Mouse (Mus musculus): ENCODE measurements around the gene Chil1. TPM values are rescaled to one million over a fixed set of nuclear protein-coding genes. Genes with fewer than 3 reads are reported as not detected.

The Chil1 gene
- total RNA-seq, 2 experiments from 2014 or later = 14.0 TPM

GRCm38 (mm10) chr1:134154655-134155054 is 27.3 kb upstream of the Chil1 start:
- TF ChIP-seq CTCF (IDR thresholded peaks at IDR 0.05) = peak; percentile 42

GRCm38 (mm10) chr1:134160404-134160803 is 21.6 kb upstream of the Chil1 start:
- TF ChIP-seq CTCF (IDR thresholded peaks at IDR 0.05) = no peak
- intact Hi-C loops (cut with DNase I) = no loop called here
- Histone ChIP-seq H3K27ac (no peak overlapping the region), H3K4me3 (no peak overlapping the region)
- DNase-seq (ENCODE audit: extremely low spot score in 1 of 2, low spot score in 2 of 2) = no peak

More at GRCm38 (mm10) chr1:134154655-134155054, 27.3 kb upstream of the Chil1 start:
- DNase-seq (ENCODE audit: extremely low spot score in 1 of 2, low spot score in 2 of 2) = no peak
- intact Hi-C loops (cut with DNase I) = no loop called here
- Histone ChIP-seq H3K27ac (no peak overlapping the region), H3K4me3 (no peak overlapping the region)

- intact Hi-C loops (cut with DNase I) = no loop called here
- no peak overlapping the region for H3K4me3 ChIP-seq
- no peak overlapping the region for H3K27ac ChIP-seq
- DNase-seq (ENCODE audit: extremely low spot score in 1 of 2, low spot score in 2 of 2) = no peak
- no peak for TF ChIP-seq CTCF (IDR thresholded peaks at IDR 0.05)
Observed at GRCm38 (mm10) chr1:134161399-134161798, 20.6 kb upstream of the Chil1 start.

- TF ChIP-seq CTCF (IDR thresholded peaks at IDR 0.05) = no peak
- Histone ChIP-seq H3K4me3 (no peak overlapping the region), H3K27ac (no peak overlapping the region)
- intact Hi-C loops (cut with DNase I) = no loop called here
- no peak for DNase-seq (ENCODE audit: extremely low spot score in 1 of 2, low spot score in 2 of 2)
Observed at GRCm38 (mm10) chr1:134162510-134163225, 19.3 kb upstream of the Chil1 start.

- TF ChIP-seq CTCF (IDR thresholded peaks at IDR 0.05) = no peak
- intact Hi-C loops (cut with DNase I) = no loop called here
- H3K4me3 ChIP-seq = no peak overlapping the region
- no peak for DNase-seq (ENCODE audit: extremely low spot score in 1 of 2, low spot score in 2 of 2)
- H3K27ac ChIP-seq = no peak overlapping the region
Observed at GRCm38 (mm10) chr1:134163476-134163875, 18.5 kb upstream of the Chil1 start.

- DNase-seq (ENCODE audit: extremely low spot score in 1 of 2, low spot score in 2 of 2) = no peak
- intact Hi-C loops (cut with DNase I) = no loop called here
Observed at GRCm38 (mm10) chr1:134164454-134164853, 17.5 kb upstream of the Chil1 start.

GRCm38 (mm10) chr1:134166547-134166946 is 15.4 kb upstream of the Chil1 start:
- H3K4me3 ChIP-seq = no peak overlapping the region
- no peak for TF ChIP-seq CTCF (IDR thresholded peaks at IDR 0.05)
- DNase-seq (ENCODE audit: extremely low spot score in 1 of 2, low spot score in 2 of 2) = no peak
- intact Hi-C loops (cut with DNase I) = no loop called here
- no peak overlapping the region for H3K27ac ChIP-seq

More at GRCm38 (mm10) chr1:134164454-134164853, 17.5 kb upstream of the Chil1 start:
- no peak overlapping the region for H3K27ac ChIP-seq
- H3K4me3 ChIP-seq = no peak overlapping the region
- TF ChIP-seq CTCF (IDR thresholded peaks at IDR 0.05) = no peak

GRCm38 (mm10) chr1:134167416-134168305 is 14.3 kb upstream of the Chil1 start:
- peak overlapping the region; percentile 73 for H3K27ac ChIP-seq
- DNase-seq (ENCODE audit: extremely low spot score in 1 of 2, low spot score in 2 of 2) = no peak
- H3K4me3 ChIP-seq = no peak overlapping the region
- TF ChIP-seq CTCF (IDR thresholded peaks at IDR 0.05) = no peak
- intact Hi-C loops (cut with DNase I) = no loop called here

GRCm38 (mm10) chr1:134168567-134168966 is 13.4 kb upstream of the Chil1 start:
- no peak overlapping the region for H3K27ac ChIP-seq
- no peak overlapping the region for H3K4me3 ChIP-seq
- TF ChIP-seq CTCF (IDR thresholded peaks at IDR 0.05) = no peak
- no peak for DNase-seq (ENCODE audit: extremely low spot score in 1 of 2, low spot score in 2 of 2)
- intact Hi-C loops (cut with DNase I) = no loop called here

GRCm38 (mm10) chr1:134168985-134169697 is 12.8 kb upstream of the Chil1 start:
- no peak for DNase-seq (ENCODE audit: extremely low spot score in 1 of 2, low spot score in 2 of 2)
- Histone ChIP-seq H3K4me3 (no peak overlapping the region), H3K27ac (no peak overlapping the region)
- intact Hi-C loops (cut with DNase I) = no loop called here
- no peak for TF ChIP-seq CTCF (IDR thresholded peaks at IDR 0.05)

- no peak for DNase-seq (ENCODE audit: extremely low spot score in 1 of 2, low spot score in 2 of 2)
- Histone ChIP-seq H3K27ac (no peak overlapping the region), H3K4me3 (no peak overlapping the region)
- no peak for TF ChIP-seq CTCF (IDR thresholded peaks at IDR 0.05)
- intact Hi-C loops (cut with DNase I) = no loop called here
Observed at GRCm38 (mm10) chr1:134173081-134173480, 8.9 kb upstream of the Chil1 start.

GRCm38 (mm10) chr1:134177976-134178375 is 4.0 kb upstream of the Chil1 start:
- intact Hi-C loops (cut with DNase I) = no loop called here
- no peak overlapping the region for H3K4me3 ChIP-seq
- H3K27ac ChIP-seq = no peak overlapping the region
- TF ChIP-seq CTCF (IDR thresholded peaks at IDR 0.05) = no peak
- DNase-seq (ENCODE audit: extremely low spot score in 1 of 2, low spot score in 2 of 2) = no peak

Measured in left cerebral cortex, adult 2 months (tissue).